Mouse (Mus musculus): ENCODE results near the gene Tnfrsf12a. TPM values are rescaled to one million over a fixed set of nuclear protein-coding genes. Genes with fewer than 3 reads are reported as not detected.

The Tnfrsf12a gene
- polyA plus RNA-seq, 1 experiment, result 1.2 TPM

DNA sequence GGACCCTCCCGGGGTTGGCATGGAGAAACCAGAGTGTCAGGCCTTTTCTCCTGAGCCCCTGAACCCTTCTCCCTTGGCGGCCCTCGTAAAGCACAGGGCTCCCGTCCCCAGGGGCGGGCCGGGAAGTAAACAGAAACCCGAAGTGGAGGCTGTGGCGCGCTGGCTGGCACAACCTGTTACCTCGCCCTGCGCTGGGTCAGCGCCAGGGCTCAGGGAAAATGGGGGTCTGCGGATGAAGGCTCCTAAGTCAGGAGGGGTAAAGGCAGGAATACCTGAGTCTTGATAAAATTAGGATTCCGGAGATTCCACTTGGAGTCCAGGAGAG, 16.4 kb downstream of the Tnfrsf12a start:
- Histone ChIP-seq H3K4me3 (ENCODE audit: control insufficient read depth, low read depth, low read length) (no peak overlapping the region; the same call in 1 of the 2 replicates), H3K27me3 (ENCODE audit: control insufficient read depth, insufficient read depth, low read length) (no peaks in the 10 kb centered on the region), H3K4me1 (ENCODE audit: control insufficient read depth, insufficient read depth, low read length) (peaks cover 25% of the 10 kb centered on the region), H3K36me3 (ENCODE audit: control insufficient read depth, insufficient read depth, low read length) (no peaks in the 10 kb centered on the region), H3K27ac (ENCODE audit: control insufficient read depth, insufficient read depth, low read depth, low read length) (no peak overlapping the region)
- TF ChIP-seq CTCF (IDR thresholded peaks at IDR 0.05; ENCODE audit: control insufficient read depth, insufficient read depth, insufficient replicate concordance, low read depth, low read length) (no peak), POLR2A (IDR thresholded peaks at IDR 0.05; ENCODE audit: control insufficient read depth, low read depth, low read length) (no peak)

DNA sequence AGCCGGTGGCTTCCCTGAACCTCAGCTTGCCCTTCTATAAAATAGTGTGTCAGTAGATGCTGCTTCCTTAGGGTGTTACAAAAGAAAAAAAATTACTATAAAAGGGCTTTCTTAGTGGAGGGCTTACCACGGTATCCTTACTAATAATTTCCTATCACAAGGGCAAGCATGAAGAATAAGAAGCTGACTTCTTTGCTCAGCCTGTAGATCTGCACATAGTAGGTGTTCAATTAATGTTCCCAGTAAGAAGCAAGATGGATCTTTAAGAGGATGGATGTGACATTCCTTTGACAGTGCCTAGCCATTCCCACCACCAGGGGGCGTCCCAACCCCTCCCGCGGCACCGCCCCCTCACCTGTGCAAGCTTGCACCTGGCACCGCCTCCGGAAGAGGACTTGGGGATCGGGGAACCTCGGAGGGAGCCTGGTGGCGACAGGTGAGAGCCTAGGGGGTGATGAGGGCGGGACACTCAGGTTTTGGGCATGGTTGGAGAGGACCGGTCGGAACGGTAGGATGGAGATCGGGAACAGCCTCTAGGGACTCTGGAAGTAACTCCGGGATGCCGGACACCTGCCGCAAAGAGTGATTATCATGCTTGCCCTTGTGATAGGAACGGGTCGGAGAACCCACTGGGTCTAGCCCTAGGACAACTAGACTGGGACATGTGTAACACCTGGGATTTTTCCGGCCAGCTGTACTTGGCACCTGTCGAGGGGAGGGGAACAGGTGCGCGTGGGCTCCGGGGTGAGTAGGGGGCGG, 17.0 kb downstream of the Tnfrsf12a start, which contains the start of gene Bicdl2:
Gene Bicdl2, plus strand, starts transcription at position 390 of the 759 bp plus-strand sequence.
- Histone ChIP-seq H3K27ac (ENCODE audit: control insufficient read depth, insufficient read depth, low read depth, low read length) (no peak within 1 kb of the TSS), H3K4me3 (ENCODE audit: control insufficient read depth, low read depth, low read length) (no peak within 1 kb of the TSS; the same call in 1 of the 2 replicates), H3K4me1 (ENCODE audit: control insufficient read depth, insufficient read depth, low read length) (peaks cover 19% of the 10 kb centered on the region), H3K27me3 (ENCODE audit: control insufficient read depth, insufficient read depth, low read length) (no peaks in the 10 kb centered on the region), H3K36me3 (ENCODE audit: control insufficient read depth, insufficient read depth, low read length) (no peaks in the 10 kb centered on the region)
- TF ChIP-seq CTCF (IDR thresholded peaks at IDR 0.05; ENCODE audit: control insufficient read depth, insufficient read depth, insufficient replicate concordance, low read depth, low read length) (peak; percentile 70), POLR2A (IDR thresholded peaks at IDR 0.05; ENCODE audit: control insufficient read depth, low read depth, low read length) (no peak)

- Histone ChIP-seq H3K27me3 (ENCODE audit: control insufficient read depth, insufficient read depth, low read length) (no peaks in the 10 kb centered on the region), H3K27ac (ENCODE audit: control insufficient read depth, insufficient read depth, low read depth, low read length) (no peak overlapping the region), H3K4me1 (ENCODE audit: control insufficient read depth, insufficient read depth, low read length) (peaks cover 12% of the 10 kb centered on the region), H3K36me3 (ENCODE audit: control insufficient read depth, insufficient read depth, low read length) (no peaks in the 10 kb centered on the region), H3K4me3 (ENCODE audit: control insufficient read depth, low read depth, low read length) (no peak overlapping the region)
- TF ChIP-seq CTCF (IDR thresholded peaks at IDR 0.05; ENCODE audit: control insufficient read depth, insufficient read depth, insufficient replicate concordance, low read depth, low read length) (no peak), POLR2A (IDR thresholded peaks at IDR 0.05; ENCODE audit: control insufficient read depth, low read depth, low read length) (no peak)
These were observed 18.8 kb downstream of the Tnfrsf12a start for GRCm38 (mm10) chr17:23658450-23658849.

DNA sequence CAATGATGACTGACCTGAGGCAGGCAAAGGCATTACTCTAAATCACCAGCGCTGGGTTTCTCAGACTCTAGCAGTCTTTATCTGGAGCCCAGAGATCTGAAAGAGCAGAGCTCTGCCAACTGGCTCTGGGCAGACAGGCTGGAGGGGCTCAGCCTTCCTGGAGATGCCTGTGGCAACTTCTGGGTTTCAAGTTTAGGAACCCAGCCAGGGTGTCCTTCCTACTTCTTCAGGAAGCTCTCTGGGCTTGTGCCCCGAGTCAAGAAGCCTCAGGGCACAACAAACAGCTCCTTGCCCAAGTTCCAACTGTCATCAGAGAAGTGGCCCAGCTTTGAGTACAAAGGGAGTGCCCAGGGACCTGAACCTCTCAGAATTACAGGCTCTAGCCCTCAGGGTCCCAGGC, 22.9 kb downstream of the Tnfrsf12a start:
- Histone ChIP-seq H3K4me3 (ENCODE audit: control insufficient read depth, low read depth, low read length) (no peak overlapping the region), H3K27me3 (ENCODE audit: control insufficient read depth, insufficient read depth, low read length) (no peaks in the 10 kb centered on the region), H3K4me1 (ENCODE audit: control insufficient read depth, insufficient read depth, low read length) (no peaks in the 10 kb centered on the region), H3K36me3 (ENCODE audit: control insufficient read depth, insufficient read depth, low read length) (no peaks in the 10 kb centered on the region), H3K27ac (ENCODE audit: control insufficient read depth, insufficient read depth, low read depth, low read length) (no peak overlapping the region)
- no peak for TF ChIP-seq CTCF (IDR thresholded peaks at IDR 0.05; ENCODE audit: control insufficient read depth, insufficient read depth, insufficient replicate concordance, low read depth, low read length)
- TF ChIP-seq POLR2A (IDR thresholded peaks at IDR 0.05; ENCODE audit: control insufficient read depth, low read depth, low read length), result no peak

DNA sequence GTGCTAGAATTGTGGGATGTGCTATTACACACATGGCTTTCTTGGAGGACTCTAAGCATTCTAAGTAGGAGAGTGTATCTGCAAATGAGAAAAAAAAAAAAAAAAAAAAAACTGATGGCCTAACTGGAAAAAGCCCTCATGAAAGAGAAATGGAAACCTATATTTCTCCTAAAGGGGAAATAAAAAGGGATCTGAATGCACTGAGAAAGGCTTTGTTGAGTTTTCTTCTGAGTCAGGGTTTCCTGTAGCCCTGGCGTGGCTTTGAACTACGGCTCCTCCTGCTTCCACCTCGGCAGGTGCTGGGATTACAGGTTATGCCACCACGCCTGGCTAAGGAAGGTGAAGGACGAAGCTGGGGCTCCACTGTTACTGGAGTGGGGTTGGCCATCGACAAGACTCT, 23.3 kb downstream of the Tnfrsf12a start:
- TF ChIP-seq CTCF (IDR thresholded peaks at IDR 0.05; ENCODE audit: control insufficient read depth, insufficient read depth, insufficient replicate concordance, low read depth, low read length) (no peak), POLR2A (IDR thresholded peaks at IDR 0.05; ENCODE audit: control insufficient read depth, low read depth, low read length) (no peak)
- Histone ChIP-seq H3K27ac (ENCODE audit: control insufficient read depth, insufficient read depth, low read depth, low read length) (no peak overlapping the region), H3K36me3 (ENCODE audit: control insufficient read depth, insufficient read depth, low read length) (no peaks in the 10 kb centered on the region), H3K4me1 (ENCODE audit: control insufficient read depth, insufficient read depth, low read length) (no peaks in the 10 kb centered on the region), H3K27me3 (ENCODE audit: control insufficient read depth, insufficient read depth, low read length) (no peaks in the 10 kb centered on the region), H3K4me3 (ENCODE audit: control insufficient read depth, low read depth, low read length) (no peak overlapping the region)

DNA sequence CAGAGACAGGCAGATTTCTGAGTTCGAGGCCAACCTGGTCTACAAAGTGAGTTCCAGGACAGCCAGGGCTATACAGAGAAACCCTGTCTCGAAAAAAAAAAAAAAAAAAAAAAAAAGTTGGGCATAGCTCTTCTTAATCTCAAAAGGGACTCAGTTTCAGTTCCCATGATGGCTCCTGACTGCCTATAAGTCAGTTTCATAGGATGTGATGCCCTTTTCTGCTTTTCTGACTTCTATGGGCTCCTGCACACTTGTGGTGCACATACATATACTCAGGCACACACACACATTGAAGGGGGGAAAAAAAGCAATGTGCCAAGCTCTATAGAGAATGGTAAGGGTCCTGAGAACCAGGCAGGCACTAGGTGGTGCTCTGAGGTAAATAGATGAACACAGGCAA, 23.9 kb downstream of the Tnfrsf12a start:
- Histone ChIP-seq H3K27ac (ENCODE audit: control insufficient read depth, insufficient read depth, low read depth, low read length) (no peak overlapping the region), H3K36me3 (ENCODE audit: control insufficient read depth, insufficient read depth, low read length) (no peaks in the 10 kb centered on the region), H3K4me1 (ENCODE audit: control insufficient read depth, insufficient read depth, low read length) (no peaks in the 10 kb centered on the region), H3K4me3 (ENCODE audit: control insufficient read depth, low read depth, low read length) (no peak overlapping the region), H3K27me3 (ENCODE audit: control insufficient read depth, insufficient read depth, low read length) (no peaks in the 10 kb centered on the region)
- no peak for TF ChIP-seq CTCF (IDR thresholded peaks at IDR 0.05; ENCODE audit: control insufficient read depth, insufficient read depth, insufficient replicate concordance, low read depth, low read length)
- TF ChIP-seq POLR2A (IDR thresholded peaks at IDR 0.05; ENCODE audit: control insufficient read depth, low read depth, low read length), result no peak

GRCm38 (mm10) chr17:23651363-23651762, 25.9 kb downstream of the Tnfrsf12a start:
- no peak overlapping the region for H3K4me3 ChIP-seq (ENCODE audit: control insufficient read depth, low read depth, low read length)
- no peaks in the 10 kb centered on the region for H3K27me3 ChIP-seq (ENCODE audit: control insufficient read depth, insufficient read depth, low read length)
- TF ChIP-seq CTCF (IDR thresholded peaks at IDR 0.05; ENCODE audit: control insufficient read depth, insufficient read depth, insufficient replicate concordance, low read depth, low read length), result no peak
- no peak for TF ChIP-seq POLR2A (IDR thresholded peaks at IDR 0.05; ENCODE audit: control insufficient read depth, low read depth, low read length)
- no peaks in the 10 kb centered on the region for H3K4me1 ChIP-seq (ENCODE audit: control insufficient read depth, insufficient read depth, low read length)
- no peak overlapping the region for H3K27ac ChIP-seq (ENCODE audit: control insufficient read depth, insufficient read depth, low read depth, low read length)
- no peaks in the 10 kb centered on the region for H3K36me3 ChIP-seq (ENCODE audit: control insufficient read depth, insufficient read depth, low read length)
